Mouse (Mus musculus) heart, postnatal 4 days (tissue): Measurements from ENCODE around the gene Per1. TPM values are rescaled to one million over a fixed set of nuclear protein-coding genes. Genes with fewer than 3 reads are reported as not detected.
A peak's percentile ranks its signal among the peaks of the same experiment; 100 is the strongest.

Source experiments
- DNase-seq: peaks from one replicate; pipeline ENCODE4 v3.0.0; 2021
- total RNA-seq, 2 experiments: library from RNA; stranded (reverse); gene quantifications; 2 replicates each; pipeline ENCODE4 v1.2.3; 2021

The Per1 gene
- total RNA-seq, 2 experiments from 2014 or later, result 42.6 to 55.6 TPM

DNA sequence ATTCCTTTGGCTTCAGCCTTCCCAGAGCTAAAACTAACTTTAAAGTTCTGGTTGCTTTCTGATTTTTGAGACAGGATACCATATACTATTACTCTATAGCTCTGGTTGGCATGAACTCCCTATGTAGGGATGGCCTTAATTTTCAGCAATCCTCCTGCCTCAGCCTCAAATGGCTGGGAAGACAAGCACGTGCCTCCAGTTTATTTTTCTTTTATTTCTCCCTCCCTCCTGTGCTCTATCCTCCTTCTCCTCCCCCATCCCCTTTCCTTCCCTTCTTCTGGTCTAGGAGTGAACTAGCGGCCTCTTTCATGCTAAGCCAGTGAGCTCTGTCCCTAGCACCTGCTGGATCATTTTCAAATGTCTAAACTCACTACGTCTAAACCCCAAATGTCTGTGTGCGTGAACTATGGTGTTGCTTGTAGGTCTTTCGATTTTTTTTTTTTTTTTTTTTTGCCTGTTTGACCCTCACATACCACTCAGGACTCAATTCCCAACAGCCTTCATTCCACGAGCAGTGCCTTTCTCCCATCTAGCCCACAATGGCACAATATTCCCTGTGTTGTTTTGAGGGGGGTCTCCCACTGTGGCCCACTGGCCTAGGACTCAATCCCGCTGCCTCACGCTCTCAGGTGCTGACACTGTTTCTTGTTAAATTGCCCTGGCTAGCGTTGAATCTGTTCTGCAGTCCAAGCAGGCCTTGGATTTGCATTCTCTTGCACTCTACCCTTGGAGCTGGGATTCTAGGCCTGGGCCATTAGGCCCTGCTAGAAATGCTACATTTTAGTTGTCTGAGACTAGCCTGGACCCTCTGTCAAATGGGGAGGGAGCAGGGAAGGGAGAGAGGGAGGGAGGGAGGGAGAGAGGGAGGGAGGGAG, 30.5 kb upstream of the Per1 start:
- DNase-seq, result no peak

DNA sequence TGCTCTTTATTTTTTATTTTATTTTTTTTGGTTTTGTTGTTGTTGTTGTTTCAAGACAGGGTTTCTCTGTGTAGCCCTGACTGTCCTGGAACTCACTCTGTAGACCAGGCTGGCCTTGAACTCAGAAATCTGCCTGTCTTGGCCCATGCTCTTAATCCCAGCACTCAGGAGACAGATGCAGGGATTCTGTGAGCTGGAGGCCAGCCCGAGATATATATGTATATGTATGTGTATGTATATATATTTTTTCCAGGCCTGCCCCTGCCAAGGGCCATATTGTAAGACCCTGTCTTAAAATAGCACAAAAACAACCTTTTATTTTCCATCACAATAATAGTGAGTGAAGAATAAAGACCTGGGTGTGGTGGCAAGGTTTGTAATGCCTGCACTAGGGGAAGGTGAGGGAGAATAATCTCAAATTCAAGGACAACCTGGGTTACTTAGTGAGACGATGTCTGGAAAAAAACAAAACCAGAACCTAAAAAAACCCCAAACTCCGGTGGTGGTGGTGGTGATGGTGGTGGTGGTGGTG, 29.6 kb upstream of the Per1 start:
- DNase-seq, result no peak

DNA sequence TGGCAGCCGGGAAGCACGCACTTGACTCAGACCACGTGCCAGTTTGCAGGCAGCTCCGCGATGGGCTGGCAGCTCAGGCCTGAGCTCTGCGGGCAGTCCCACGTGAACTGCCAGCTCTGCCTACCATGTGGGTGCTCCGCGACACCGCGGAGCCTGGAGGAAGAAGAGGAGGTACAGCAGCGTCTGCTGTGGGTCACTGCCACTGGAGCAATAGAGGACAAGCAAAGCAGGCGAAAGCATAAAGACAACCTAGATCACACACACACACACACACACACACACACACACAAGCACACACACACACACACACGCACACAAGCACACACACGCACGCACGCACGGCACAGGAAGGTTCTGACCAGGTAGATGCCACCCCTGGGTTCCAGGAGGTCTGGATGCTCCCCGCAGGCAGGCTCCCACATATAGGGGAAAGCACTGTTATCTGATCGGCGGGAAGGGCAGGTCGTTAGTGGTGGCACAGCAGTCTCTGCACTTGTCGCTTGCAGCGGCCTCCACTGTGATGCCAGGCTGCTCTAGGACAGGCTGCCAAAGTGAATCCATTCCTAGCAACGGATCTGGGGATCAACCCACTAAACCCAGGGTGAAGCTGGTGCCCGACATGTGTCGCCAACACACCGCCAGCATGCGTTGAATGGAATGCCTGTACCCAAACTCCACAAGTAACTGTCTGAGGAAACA, 28.7 kb upstream of the Per1 start:
- no peak for DNase-seq

DNA sequence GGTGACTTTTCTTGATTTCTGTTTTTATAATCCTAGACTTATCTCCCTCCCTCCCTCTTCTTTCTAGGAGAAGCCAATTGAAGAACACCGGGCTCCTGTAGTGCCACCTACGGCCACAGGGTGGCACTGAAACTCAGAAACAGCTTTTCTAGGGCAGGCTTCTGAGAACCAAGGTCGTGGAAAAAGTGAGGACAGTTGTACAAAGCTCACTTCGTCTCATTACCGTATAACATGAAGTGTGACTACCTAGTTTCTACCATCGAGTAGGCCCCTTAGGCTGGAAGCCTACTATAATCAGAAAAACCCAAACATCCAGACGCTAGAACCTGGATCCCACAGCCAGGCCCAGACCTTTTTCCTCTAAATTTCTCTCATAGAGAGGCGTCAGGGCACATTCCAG, 28.1 kb upstream of the Per1 start:
- peak; percentile 94 for DNase-seq

DNA sequence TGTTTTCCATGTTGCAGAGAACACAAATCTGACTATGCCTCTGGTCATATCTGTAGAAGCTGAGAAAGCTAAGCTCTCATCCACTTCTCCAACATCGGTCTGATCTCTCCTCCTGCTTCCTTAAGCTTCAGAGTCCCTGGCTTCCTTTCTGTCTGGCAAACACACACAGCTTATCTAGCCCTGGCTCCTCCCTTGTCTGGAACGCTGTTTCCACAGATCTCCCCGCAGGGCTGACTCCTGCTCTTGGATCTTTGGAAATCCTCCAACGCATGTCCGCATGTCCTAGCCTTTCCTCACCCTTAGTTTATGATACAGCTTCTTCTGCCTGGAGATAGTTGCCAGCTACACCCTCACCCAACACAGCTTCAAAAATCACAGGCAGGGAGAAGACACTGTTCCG, 27.4 kb upstream of the Per1 start:
- peak; percentile 53 for DNase-seq

DNA sequence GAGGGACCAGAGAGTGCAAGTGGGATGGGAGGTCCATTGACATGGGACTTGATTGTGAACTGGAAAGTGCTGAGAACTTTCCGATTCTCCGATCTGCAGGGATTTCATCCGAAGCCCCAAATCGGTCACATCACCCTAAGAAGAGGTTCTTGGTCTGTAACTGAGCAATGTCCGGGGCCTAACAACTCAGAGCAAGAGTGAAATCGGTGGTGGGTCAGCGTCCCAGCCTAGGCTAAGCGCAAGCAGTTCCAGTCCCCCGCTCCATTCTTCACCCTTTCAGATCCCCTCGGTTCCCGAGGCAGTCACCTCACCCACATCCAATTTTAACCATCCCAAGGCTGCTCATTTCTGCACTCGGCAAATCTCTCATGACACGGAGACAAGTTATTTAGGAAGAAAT, 24.9 kb upstream of the Per1 start:
- DNase-seq, result peak; percentile 37

DNA sequence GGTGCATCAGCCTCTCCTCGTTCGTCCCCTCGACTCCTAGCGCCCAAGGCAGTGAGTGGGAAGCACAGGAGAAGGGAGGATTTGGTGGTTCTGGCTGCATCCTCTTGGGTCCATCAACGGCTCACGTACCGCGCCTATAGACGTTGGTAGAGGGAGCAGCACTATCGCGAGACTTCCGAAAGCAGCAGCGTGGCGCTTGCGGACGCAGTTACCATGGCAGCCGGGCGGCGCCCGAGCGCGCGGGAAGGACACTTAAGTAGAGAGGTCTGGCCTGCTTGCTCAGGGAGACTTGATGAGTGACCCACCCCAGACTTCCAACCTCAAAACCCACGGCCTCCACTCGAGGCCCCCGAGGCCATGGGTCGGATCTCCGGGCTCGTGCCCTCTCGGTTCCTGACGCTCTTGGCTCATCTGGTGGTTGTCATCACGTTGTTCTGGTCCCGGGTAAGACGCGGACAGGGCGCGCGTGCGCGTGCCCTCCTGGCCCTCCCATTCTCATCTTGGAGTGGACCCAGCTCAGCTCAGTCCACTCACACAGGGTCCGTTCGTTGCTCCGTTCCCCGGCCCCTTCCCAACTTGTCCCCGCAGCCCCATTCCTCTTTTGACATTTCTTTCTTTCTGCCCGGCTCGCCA, 24.3 kb upstream of the Per1 start, which contains the start of gene Tmem107:
Gene Tmem107 (plus strand): TSS at position 217 of the 633 bp plus-strand sequence.
- peak; percentile 93 for DNase-seq

DNA sequence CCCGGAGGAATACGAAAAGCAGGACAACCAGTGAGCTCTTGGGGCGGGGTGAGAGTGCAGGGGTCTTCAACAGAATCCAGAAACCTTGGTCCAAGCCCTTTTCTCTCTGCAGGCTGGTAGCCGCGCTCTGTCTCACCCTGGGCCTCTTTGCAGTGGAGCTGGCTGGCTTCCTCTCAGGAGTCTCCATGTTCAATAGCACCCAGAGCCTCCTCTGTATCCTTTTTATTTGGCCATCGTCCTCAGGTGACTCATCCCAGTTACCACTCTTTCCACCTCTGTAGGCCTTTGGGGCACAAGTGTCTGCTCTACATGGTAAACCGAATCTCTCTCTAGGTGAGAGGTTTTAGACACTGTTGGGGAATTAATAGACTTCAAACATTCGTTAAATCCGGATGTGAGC, 23.8 kb upstream of the Per1 start:
- no peak for DNase-seq

DNA sequence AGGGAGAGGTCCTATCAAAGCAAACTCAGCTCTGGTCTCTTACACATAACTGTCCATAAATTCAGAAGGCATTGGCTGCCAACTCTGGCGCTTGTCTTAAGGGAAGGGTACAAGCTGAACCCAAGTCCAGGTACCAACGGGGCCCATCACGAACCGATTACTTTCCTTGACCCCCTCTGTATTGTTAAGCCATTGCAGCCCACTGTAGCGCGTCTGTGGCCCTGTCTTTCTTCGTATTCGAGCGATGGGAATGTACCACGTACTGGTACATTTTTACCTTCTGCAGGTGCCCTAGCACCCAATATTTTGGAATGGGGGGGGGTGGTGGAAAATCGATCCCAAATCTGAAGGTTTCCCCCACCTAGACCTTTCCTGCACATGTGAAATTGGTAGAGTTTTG, 22.8 kb upstream of the Per1 start:
- DNase-seq, result no peak

DNA sequence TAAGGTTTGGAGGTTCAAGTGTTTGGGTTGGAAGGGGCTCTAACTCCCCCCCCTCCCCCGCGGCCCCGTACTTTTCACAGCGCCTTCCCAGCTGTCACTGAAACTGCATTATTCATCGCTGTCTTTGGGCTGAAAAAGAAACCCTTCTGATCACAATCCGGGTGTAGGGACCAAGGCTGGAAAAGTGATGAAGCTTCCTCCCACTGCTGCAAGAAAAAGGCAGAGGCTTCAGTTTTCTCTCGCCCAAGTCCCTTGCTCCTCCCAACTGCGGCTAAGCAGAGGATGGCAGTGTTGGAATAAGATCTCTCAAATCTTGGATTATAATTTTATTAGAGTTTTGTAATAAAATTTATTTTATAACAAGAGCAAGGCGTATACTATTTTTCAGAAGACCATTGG, 22.4 kb upstream of the Per1 start:
- no peak for DNase-seq

DNA sequence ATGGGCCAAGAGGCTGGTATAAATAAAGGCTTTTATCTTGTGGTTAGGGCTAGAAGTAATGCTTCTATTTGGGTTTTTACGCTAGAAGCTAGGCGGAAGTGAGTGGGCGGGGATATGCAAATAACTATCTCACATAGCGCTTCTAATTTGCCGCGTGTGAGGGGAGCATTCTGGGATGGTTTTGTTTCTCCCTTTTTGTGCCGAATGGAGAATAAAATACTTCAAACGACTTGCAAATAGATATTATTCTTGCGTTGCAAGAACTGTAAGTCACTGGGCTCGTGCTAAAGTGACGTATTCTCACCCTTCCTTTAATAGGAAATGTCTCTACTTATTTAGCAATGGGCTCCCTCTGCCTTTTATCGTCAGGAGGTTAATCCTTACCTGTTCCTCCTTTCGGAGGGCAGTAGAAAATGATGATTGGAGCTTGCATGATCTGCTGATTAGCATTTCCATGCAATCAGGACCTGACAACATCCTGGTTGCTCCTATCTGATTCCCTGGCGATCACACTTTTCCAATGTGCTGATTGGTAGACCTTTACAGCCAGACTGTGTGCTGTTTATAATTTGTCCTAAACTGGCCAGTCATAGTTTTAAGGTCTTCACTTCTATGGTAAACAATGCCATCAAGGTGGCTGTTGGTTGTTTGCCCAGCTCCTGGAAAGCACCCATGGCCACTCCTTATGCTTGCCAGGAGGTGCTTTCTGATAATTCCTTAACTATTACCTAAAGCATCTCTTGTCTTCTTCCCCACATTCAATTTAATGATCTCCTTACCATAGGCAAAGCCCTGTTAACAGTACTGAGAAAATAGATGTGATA, 21.7 kb upstream of the Per1 start:
- DNase-seq, result peak; percentile 84

DNA sequence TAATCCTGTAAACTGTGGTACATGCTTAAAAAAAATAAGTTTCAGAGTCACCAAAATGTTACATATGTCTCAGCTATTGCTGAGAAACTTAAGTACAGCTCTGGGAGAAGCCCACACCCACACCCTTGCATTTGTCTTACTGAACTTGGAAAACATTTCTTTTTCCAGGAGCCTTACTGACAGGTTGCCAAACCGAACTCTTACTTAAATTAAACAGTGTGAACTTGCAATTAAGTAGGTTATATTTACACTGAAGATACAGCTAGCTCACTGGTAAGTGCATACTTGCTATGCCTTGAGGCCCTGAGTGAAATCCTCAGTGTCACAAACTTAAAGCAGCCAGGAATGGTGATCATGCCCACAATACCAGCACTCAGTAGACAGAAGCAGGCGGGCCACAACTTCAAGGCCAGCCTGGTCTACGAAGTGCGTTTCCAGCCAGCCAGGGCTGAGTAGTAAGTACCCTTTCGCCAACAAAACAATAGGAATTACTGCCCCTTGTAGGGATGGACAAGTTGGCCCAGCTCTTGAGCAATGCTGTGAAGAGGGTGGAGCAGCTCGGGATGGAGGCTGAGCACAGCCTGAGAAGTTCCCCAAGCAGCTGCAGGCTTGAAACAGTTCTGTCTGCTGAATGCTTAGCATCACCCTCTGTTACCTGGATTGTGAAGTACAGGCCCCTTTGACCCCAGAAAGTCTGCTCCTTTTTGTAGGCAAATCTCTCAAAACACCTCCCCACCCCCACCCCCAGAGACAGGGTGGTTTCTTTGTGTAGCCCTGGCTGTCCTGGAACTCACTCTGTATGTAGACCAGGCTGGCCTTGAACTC, 20.9 kb upstream of the Per1 start:
- no peak for DNase-seq

DNA sequence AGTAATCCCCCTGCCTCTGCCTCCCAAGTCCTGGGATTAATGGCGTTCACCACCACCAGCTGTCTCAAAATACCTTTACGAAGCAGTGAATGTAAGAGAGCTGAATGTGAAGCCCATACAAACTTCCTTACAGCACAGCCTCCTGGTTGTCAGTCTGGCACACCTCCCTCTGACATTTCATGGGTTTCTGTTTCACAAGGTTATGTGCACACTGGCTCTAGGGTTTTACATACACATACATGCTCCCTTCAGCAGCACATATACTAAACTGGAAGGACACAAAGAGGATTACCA, 20.3 kb upstream of the Per1 start:
- no peak for DNase-seq

DNA sequence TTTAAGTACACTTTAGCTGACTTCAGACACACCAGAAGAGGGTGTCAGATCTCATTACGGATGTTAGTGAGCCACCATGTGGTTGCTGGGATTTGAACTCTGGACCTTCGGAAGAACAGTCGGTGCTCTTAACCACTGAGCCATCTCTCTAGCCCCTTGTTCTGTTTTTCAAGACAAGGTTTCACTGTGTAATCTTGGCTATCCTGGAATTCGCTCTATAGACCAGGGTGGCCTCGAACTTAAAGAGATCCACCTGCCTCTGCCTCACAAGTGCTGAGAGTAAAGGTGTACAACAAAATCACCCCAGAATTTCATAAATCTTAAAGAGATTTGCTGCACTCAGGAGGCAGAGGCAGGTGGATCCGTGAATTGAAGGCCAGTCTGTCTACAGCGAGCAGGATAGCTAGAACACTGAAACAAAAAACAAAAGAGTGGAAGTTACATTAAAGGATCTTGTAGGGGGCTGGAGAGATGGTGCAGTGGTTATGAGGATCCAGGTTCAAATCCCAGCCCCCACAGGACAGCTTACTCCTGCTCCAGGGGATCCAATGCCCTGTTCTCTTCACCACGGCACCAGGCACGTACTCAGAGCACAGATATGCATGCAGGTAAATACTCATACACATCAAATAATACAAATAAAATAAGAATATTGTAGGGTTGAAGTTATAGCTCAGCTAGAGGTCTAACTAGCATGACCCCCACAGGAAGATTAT, 19.1 kb upstream of the Per1 start:
- no peak for DNase-seq

DNA sequence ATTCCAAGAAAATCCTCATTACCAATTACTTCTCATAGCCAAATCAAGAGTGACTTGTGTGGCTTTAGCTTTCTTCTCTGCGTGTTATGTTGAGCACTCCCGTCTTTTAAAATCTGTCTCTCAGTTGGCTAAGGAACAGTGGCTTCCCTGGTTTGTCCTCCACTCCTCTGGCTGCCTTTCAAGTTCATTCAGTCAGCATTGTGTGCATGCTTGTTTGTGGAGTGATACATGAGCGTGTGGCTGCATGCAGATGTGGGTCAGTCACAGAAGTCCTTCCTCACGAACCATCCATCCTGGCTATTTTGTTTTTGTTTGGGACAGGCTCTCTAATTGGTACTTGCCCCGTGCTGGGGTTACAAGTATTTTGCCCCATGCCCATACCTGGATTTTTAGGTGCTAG, 18.4 kb upstream of the Per1 start:
- no peak for DNase-seq

DNA sequence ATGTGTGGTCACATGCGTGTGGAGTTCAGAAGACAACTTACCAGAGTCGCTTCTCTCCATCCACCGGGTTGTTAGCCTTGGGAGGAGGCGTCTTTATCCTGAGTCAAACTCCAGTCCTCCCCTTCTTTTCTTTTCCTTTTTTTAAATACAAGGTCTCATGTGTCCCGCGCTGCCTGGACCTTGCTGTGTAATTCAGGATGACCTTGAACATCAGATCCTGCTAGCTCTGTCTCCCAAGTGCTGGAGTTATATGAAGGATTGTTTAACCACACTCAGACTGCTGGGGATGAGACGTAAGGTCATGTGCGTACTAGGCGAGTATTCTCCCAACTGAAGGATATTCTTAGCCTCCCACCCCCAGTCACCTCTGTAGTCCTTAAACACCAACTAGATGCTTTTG, 17.7 kb upstream of the Per1 start:
- DNase-seq, result no peak

DNA sequence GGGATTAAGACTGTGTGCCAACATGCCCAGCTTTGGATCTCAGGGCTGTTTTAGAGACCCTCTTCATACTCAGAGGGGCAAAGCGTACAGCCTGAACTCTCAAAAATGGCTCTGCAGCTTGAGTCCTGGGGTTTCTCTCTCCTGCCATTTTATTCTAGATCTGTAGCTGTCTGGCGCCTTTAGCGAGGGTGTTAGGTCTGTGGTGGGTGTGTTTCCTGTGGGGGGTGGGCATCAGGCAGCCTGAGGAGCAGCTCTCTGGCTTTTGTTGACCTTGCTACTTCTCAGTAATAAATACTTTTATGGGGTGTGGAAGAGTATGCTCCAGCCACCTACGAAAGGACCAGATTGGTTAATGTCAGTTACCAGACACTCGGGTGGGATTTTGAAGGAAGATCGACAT, 17.0 kb upstream of the Per1 start:
- DNase-seq, result no peak

DNA sequence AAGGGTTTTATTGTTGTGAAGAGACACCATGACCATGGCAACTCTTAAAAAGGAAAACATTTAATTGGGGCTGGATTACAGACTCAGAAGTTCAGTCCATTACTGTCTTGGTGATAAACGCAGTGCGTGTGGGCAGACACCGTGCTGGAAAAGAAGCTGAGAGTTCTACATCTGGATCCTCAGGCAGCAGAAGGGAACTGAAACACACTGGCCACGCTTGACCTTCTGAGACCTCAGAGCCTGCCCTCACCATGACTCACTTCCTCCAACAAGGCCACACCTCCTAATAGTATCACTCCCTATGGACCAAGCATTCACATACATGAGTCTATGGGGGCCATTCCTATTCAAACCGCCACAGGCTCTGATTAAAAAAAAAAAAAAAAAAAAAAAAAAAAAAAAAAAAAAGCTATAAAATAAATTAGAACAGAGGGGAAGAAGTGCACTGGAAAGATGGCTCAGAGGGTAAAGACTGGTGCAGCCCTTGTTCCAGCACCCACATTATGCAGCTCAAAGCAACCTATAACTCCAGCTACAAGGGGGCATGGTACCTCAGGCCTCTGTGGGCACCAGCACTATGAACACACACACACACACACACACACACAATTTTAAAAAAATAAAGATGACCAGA, 16.1 kb upstream of the Per1 start:
- DNase-seq, result no peak

DNA sequence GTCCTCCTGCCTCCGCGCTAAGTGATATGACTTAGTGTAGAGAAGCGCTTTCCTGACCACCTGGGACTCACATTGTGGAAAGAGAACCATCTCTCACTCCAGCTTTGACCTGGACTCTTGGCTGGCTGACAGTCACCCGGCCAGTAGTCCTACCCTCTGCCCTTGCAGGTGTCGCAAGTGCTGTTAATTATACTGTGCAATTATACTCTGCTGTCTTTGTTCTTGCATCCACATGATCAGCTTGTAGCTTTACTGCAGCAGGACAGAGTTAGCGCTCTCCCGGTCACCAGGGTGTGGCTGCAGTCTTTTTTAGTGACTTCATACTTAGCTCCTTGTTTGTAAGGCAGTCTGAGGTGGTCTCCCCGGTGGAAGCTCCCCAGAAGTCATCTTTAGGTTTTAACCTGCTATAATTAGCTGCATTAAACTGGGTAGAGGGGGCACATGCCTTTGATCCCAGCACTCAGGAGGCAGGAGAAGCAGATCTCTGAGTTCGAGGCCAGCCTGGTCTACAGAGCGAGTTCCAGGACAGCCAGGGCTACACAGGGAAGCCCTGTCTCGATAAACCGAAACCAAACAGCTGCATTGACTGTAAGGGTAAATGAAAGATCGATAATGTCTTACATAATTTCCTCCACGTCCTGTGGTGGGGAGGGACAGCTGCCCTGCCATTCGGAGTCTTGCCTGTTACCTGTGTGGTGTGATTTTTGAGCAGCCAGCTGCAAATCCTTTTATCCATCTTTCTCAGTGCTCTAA, 14.7 kb upstream of the Per1 start:
- DNase-seq, result no peak

DNA sequence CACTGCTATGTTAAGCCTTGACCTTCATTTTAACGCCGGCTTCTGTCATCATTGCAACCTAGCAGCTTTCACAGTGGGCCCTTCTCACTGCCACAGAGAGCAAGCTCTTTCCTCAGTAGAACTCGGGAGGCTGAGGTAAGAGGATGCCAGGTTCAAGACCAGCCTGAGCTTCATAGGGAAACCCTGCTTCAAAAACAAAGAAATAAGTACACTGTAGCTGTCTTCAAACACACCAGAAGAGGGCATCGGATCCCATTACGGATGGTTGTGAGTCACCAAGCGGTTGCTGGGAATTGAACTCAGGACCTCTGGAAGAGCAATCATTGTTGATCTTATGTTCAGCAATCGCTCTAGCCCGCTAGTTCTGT, 14.2 kb upstream of the Per1 start:
- DNase-seq, result no peak
